Mouse (Mus musculus) testis, adult 2 months (tissue): Measurements from ENCODE around the gene Sik1. TPM values are rescaled to one million over a fixed set of nuclear protein-coding genes. Genes with fewer than 3 reads are reported as not detected.

Experiments used
- H3K27ac ChIP-seq: fragments of 200-500 bp; 2 replicates; pipeline ENCODE4 v1.5.1; 2012; ENCODE audit warnings: low read depth, low read length; ENCODE audit not compliant: control insufficient read depth, insufficient read depth
- H3K27me3 ChIP-seq: fragments of 200-500 bp; 2 replicates; pipeline ENCODE4 v1.6.1; 2012; ENCODE audit warnings: mild to moderate bottlenecking, low read length, moderate library complexity; ENCODE audit not compliant: control insufficient read depth, insufficient read depth
- H3K36me3 ChIP-seq: fragments of 200-500 bp; 2 replicates; pipeline ENCODE4 v1.6.1; 2012; ENCODE audit warnings: mild to moderate bottlenecking, low read length; ENCODE audit not compliant: control insufficient read depth, insufficient read depth
- H3K4me1 ChIP-seq: fragments of 200-500 bp; 2 replicates; pipeline ENCODE4 v1.6.1; 2012; ENCODE audit warnings: low read length; ENCODE audit not compliant: control insufficient read depth, insufficient read depth
- H3K4me3 ChIP-seq: fragments of 200-500 bp; 2 replicates; pipeline ENCODE4 v1.5.1; 2012; ENCODE audit warnings: low read depth, mild to moderate bottlenecking, low read length, moderate library complexity, mixed read lengths; ENCODE audit not compliant: control insufficient read depth
- CTCF ChIP-seq: fragments of 200-500 bp; IDR thresholded peaks from 2 replicates; pipeline ENCODE4 v1.5.1; 2012; ENCODE audit warnings: low read depth, mild to moderate bottlenecking, inconsistent platforms, low read length, moderate library complexity; ENCODE audit not compliant: control insufficient read depth, insufficient read depth, insufficient replicate concordance
- POLR2A ChIP-seq: fragments of 200-500 bp; IDR thresholded peaks from 2 replicates; pipeline ENCODE4 v1.6.1; 2012; ENCODE audit warnings: low read depth, mild to moderate bottlenecking, inconsistent platforms, low read length, moderate library complexity; ENCODE audit not compliant: control insufficient read depth
- polyA plus RNA-seq: library from polyadenylated mRNA; depleted of rRNA; stranded (reverse); fragments of >200 nt; gene quantifications from 2 replicates; pipeline ENCODE4 v1.2.3, GENCODE M21; 2012

Sik1 gene
- polyA plus RNA-seq, 1 experiment: 19.2 TPM

- Histone ChIP-seq H3K27ac (no peak overlapping the region), H3K27me3 (no peaks in the 10 kb centered on the region), H3K4me1 (no peaks in the 10 kb centered on the region), H3K4me3 (no peak overlapping the region), H3K36me3 (no peaks in the 10 kb centered on the region)
- no peak for TF ChIP-seq POLR2A
- TF ChIP-seq CTCF: no peak
Observed at GRCm38 (mm10) chr17:31809136-31809535, 46.5 kb downstream of the Sik1 start.

GRCm38 (mm10) chr17:31808082-31808875 is 47.3 kb downstream of the Sik1 start:
- no peaks in the 10 kb centered on the region for H3K36me3 ChIP-seq

GRCm38 (mm10) chr17:31806496-31806895 is 49.1 kb downstream of the Sik1 start:
- no peaks in the 10 kb centered on the region for H3K27me3 ChIP-seq
- no peaks in the 10 kb centered on the region for H3K36me3 ChIP-seq
- H3K4me3 ChIP-seq: no peak overlapping the region
- H3K27ac ChIP-seq: no peak overlapping the region
- H3K4me1 ChIP-seq: no peaks in the 10 kb centered on the region
- TF ChIP-seq POLR2A (no peak), CTCF (no peak)

More at GRCm38 (mm10) chr17:31808082-31808875, 47.3 kb downstream of the Sik1 start:
- no peaks in the 10 kb centered on the region for H3K27me3 ChIP-seq
- H3K4me3 ChIP-seq: no peak overlapping the region
- H3K4me1 ChIP-seq: no peaks in the 10 kb centered on the region
- no peak overlapping the region for H3K27ac ChIP-seq
- no peak for TF ChIP-seq CTCF
- no peak for TF ChIP-seq POLR2A

DNA sequence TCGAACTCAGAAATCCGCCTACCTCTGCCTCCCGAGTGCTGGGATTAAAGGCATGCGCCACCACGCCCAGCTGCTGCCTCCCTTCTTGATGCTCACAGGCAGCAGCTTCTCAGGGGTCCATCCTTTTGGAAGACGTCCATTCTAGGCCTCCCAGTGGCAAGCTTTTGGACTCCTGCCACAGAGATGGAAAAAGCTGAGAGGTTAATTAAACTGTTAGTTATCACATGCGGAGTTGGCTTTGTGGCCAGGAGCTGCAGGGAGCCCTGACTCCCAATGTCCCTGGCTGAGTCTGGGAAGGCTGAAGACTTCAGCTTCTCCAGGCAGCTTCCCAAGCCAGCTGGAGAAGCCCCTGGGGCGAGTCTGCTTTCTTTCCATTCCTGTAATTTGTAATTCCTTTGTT is 49.6 kb downstream of the Sik1 start:
- Histone ChIP-seq H3K27me3 (no peaks in the 10 kb centered on the region), H3K4me1 (no peaks in the 10 kb centered on the region), H3K36me3 (no peaks in the 10 kb centered on the region), H3K4me3 (no peak overlapping the region), H3K27ac (no peak overlapping the region)
- no peak for TF ChIP-seq POLR2A
- TF ChIP-seq CTCF: no peak

GRCm38 (mm10) chr17:31805585-31805984 is 50.0 kb downstream of the Sik1 start:
- H3K27ac ChIP-seq: no peak overlapping the region
- H3K27me3 ChIP-seq: no peaks in the 10 kb centered on the region
- TF ChIP-seq POLR2A (no peak), CTCF (no peak)
- no peaks in the 10 kb centered on the region for H3K4me1 ChIP-seq
- no peak overlapping the region for H3K4me3 ChIP-seq
- no peaks in the 10 kb centered on the region for H3K36me3 ChIP-seq

DNA sequence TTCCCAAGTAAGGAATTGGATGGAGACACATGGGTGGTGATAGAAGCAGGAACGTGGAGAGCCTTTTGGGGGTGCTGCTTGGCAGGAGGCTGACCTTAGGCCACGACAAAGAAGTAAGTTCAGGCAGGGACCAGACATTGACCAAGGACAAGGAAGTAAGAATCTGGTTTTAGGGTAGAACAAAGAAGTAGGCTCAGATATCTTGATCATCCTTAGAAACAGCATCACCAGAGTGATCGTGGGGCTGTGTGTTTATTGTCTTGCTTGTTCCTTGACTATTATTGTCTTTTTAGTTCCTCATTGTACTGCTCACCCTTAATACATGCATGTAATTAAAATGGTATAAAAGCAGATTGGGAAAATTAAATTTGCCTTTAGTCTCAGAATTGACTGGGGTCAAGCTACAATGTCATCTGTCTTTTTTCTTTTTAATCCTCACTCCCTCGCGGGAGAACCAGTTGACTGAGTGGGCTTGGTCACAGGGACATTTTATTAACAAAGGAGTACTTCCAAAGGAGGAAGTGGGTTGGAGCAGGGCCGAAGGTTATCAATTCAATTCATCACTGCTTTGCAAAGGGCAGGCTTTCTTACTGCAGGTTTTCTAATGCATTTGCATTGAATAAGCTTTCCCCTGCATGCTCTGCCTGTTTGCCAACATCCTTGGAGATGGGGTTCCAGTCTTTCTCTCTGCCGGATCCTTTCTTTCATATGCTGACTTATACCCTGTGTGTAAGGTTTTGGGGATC is 53.2 kb downstream of the Sik1 start:
- H3K36me3 ChIP-seq: no peaks in the 10 kb centered on the region
- no peaks in the 10 kb centered on the region for H3K27me3 ChIP-seq
- no peaks in the 10 kb centered on the region for H3K4me1 ChIP-seq
- no peak overlapping the region for H3K4me3 ChIP-seq
- no peak overlapping the region for H3K27ac ChIP-seq
- no peak for TF ChIP-seq POLR2A
- no peak for TF ChIP-seq CTCF

DNA sequence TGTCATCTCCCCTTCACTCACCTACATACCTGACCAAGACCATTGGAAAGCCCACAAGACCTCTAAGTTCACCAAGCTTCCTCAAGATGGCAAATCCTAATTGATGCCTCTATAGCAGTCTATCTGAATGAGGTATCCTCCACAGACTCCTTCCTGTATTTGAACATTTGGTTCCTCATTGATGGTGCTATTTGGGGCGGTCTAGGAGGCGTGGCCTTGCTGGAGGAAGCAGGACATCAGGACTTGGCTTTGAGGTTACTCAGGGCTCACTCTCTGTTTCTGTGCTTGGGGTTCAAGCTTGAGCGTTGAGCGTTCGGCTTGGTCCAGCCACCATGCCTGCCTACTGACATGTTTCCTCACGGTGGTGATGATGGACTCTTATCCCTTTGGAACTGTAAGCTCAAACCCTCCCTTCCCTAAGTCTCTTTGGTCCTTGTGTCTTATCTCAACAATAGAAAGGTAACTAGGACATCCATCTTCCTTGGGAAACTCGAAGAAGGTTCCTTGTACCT is 54.7 kb downstream of the Sik1 start:
- H3K4me3 ChIP-seq: no peak overlapping the region
- H3K27me3 ChIP-seq: no peaks in the 10 kb centered on the region
- TF ChIP-seq POLR2A (no peak), CTCF (no peak)
- no peaks in the 10 kb centered on the region for H3K36me3 ChIP-seq
- no peak overlapping the region for H3K27ac ChIP-seq
- H3K4me1 ChIP-seq: no peaks in the 10 kb centered on the region
